Mouse (Mus musculus) spleen, postnatal 14 days (tissue): Measurements from ENCODE around the gene Batf2.
A peak's percentile ranks its signal among the peaks of the same experiment; 100 is the strongest.
"Not testable (repeated sequence)": the region's sequence is repeated elsewhere in the genome, so short reads cannot be mapped to it uniquely, and the experiment has no call there.

Source experiments
- DNase-seq, 2 experiments: peaks; one replicate each; pipeline ENCODE4 v3.0.0; 2021 to 2022; ENCODE audit warnings: low spot score in 2 of 2

Gene Batf2

GRCm38 (mm10) chr19:6140678-6141393 lies at the start of gene Batf2:
Batf2 (plus strand) TSS chr19:6140983.
- DNase-seq = peak; percentile 82 to 89

GRCm38 (mm10) chr19:6094119-6094518 lies 46.7 kb upstream of the Batf2 start, which contains the start of gene AC131692.1:
AC131692.1 (plus strand) TSS chr19:6094419.
- no peak for DNase-seq

- DNase-seq = no peak
These were observed 42.9 kb upstream of the Batf2 start for GRCm38 (mm10) chr19:6097847-6098246.

GRCm38 (mm10) chr19:6101186-6101585 lies 39.6 kb upstream of the Batf2 start:
- DNase-seq = no peak

DNA sequence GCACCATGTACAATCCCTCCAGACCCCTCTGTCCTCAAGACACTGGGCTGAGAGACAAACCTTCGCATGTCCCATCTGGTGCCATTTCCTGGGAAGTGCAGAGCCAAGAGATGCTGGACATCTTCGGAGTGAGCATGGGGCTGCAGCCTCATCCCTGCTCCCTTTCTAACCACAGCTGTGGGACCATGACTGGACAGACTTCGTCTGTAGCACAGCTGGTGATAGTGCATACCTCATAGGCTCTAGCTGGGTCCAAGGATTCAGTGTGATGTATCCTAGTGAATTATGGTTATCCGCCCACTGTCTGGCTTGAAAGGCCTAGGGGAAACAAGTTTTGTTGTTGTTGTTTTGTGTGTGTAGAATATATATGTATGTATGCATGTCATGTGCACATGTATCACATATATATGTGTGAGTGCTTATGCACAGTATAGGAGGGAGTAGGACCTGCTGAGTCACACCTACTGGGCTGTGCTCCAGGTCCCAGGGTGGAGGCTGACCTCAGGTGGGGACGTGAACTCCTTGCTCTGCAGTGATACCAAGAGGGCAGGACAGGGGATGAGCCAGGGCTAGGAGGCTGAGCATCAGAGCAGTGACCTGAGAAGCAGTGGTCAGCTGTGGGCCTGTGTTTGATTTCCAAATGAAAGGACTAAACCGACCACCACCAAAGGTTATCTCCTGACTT lies 38.5 kb upstream of the Batf2 start:
- DNase-seq = peak; percentile 72 to 74

DNA sequence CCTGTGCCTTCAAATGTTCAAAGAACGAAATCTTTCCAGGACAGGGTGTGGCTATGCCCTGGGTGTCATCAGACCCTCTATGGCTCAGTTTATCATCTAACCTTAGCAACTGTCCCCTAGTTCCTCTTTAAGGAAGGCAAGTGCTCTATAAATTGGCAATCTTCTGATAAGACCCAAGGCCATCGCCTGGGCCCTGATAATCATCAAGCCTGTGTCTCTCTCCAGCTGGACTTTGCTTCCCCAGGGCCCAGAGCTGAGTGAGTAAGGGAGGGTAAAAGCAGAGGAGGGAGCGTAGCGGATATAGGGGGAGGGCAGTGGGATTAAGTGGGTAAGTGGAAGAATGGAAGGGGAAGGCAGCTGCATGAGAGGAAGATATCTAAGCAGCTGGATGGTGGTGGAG lies 36.3 kb upstream of the Batf2 start:
- no peak for DNase-seq

DNA sequence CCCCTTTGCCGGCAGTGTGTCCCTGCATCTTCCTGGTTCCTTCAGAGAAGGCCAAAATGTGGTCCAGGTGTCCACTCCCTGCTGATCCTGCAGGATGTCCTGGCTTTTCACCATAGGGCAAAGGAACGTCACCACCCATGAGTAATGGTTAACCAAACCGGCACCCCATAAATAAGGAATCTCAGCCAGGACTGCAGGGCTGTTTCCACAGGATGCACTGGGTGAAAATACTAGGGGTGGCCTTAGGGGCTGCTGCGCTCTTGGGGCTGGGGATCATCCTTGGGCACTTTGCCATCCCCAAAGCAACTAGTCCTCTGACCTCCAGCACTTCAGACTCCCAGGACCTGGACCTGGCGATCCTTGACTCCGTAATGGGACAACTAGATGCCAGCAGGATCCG lies 35.2 kb upstream of the Batf2 start, which contains the start of gene Naaladl1:
TSS of gene Naaladl1 (plus strand) at position 197 of the 400 bp plus-strand sequence.
- no peak for DNase-seq

GRCm38 (mm10) chr19:6113116-6113515 lies 27.7 kb upstream of the Batf2 start:
- DNase-seq = no peak

DNA sequence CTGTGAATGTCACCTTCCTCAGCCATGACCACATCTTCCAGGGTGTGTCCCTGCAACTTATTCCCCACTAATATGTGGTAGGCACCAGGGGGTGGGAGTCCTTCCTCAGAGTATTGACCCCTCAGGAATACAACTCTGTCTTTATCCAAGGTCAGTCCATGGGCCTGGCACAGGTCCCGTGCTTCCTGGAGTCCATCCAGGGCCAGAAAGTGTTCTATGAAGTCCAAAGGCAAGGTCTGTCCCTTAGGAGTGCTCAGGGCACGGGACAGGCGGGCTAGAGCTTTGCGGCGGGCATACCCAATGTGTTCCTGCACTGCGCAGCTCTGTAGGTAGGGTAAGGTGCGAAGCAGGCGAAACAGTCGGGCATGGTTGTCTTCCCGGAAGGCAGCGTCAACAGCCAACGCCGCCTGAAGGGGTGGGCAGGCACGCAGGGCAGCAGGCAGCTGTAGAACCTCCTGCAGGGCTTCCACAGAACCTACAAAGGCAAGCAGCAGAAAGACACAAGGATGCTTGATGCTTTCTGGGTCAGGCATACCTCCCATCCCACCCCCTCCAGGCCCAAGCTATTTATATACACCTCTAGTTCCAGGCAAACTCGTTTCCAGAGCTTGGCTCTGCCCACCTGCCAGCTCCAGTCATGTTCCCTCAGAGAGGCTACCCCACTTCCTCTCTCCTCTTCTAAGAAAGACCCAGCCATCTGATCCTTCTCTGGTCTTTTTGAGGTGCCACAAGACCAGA lies 24.5 kb upstream of the Batf2 start:
- no peak for DNase-seq

DNA sequence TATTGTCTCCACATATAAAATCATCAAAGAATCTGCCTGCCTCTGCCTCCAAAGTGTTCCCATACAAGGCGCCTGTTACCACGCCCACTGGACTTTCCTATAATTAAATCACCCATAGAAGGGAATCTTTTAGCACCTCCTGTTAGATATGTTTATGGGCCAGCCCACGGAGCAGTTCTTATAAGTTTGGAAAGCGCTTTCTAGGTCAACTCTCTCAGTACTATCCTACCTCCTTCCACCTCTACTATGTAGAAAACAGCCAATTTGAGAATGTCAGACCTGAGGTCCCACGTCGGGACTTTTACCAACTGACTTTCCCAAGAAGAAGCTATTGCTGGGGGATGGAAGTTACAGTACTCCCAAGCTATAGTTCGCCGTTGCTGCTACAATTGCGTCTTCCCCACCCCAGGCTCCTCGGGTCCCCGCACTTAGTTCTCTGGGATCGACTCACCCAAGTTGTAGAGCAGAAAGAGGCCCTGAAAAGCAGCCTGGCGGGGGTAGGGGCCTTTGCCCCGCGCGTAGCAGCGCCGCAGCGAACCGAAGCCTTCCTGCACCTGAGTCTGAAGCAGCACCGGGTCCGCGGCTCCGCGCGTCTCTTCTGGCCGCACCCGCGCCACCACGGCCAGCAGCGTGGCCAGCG lies 23.3 kb upstream of the Batf2 start:
- DNase-seq = no peak

DNA sequence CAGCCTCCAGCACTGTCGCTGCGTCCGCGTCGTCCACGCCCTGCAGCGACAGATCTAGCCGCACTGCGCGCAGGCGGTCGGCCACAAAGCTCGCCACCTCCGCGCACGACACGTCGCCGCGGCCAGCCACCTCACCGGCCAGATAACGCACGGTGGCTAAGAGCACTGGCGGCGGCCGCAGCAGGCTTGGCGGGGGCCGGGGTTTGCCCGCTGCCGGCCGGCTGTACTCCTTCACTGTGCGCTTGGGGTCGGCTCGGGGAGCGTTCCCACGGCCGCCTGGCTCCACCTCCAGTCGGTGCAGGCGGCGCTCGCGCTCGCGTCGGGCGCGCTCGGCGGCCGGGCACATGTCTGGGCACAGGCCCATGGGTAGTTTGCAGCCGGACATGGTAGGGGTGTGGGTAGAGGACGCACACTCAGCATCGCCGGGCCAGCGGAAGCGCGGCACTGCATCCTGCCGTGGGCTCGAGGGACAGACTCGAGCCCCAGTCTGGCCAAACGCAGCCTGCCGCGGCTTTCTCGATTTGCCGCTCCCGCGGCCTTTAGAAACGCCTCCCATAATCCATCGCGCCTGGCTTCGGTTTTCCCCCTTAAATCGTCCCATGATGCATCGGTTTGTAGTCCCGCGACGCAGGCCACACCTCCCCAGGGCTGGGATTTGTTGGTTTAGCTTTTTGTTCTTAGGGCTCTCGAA lies 22.7 kb upstream of the Batf2 start, which contains the start of gene Sac3d1:
TSS of gene Sac3d1 (minus strand) at position 665 of the 691 bp plus-strand sequence.
- peak; percentile 76 to 80 for DNase-seq

DNA sequence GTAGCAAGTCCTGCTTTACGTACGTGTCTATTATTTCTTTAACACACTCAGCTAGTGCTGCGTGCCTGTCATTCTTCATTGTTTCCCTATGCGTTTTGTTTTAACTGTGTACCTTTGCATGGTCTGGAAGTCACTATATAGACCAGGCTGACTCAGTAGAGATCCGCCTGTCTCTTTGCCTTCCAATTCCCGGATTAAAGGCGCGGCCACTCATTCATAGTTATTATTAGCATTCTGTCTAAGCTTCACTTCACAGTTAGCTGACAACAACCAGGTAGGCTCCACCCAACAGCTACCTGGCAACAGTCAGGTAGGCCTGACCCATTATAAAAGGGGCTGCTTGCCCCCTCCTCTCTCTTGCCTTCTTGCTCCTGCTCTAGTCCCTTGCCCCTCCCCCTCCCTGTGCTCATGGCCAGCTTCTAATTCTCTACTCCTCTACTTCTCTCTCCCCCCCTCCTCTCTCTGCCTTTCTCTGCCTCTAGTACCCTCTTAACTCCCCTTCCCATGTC lies 22.1 kb upstream of the Batf2 start:
- DNase-seq = no peak

GRCm38 (mm10) chr19:6121761-6122160 lies 19.0 kb upstream of the Batf2 start:
- no peak for DNase-seq

DNA sequence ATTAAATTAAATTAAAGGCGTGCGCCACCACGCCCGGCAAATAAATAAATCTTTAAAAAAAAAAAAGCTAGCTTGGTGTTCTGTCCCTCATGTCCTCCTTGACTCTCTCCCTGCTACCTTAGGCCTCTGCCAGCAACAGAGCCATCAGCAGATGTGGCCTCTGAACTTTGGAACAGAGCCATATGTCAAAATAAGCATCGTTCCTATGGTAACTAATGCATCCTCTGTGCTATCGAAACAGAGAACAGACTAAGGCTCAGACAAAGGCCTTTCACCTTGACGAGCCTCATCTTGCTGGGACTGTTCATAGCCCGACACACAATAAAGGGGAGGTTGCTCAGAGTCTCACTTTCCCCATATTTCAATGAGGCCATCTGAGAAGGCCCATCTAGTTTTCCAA lies 17.5 kb upstream of the Batf2 start:
- no peak for DNase-seq

DNA sequence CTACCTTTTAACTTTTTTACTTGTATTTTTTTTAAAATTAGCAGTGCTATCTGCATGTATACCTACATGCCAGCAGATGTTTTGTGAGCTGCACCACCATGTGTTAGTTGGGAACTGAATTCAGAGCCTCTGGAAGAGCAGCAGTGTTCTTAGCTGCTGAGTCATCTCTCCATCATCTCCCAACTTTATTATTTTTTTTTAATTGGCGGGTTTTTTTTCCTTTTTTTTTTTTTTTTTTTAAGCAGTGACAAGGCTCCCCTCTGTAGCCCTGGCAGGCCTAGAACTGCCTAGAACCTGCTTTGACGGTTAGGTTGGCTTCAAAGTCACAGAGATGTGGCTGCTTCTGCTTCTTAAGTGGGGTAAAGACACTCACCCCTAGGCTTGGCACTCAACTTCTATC lies 15.9 kb upstream of the Batf2 start:
- no peak for DNase-seq

DNA sequence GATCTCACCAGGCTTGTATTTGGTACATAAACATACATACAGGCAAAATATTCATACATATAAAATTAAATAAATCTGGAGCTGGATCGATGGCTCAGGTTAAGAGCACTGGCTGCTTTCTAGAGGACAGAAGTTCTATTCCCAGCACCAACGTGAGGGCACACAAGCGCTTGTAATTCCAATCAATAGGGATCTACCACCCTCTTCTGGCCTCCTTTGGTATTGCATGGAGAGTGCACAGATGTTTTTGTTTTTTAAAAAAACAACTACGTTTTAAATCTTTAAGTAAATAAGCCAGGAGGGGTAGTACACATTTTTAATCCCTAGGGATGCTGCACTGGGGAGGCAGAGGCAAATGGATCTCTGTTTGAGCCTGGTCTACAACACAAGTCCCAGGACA lies 14.5 kb upstream of the Batf2 start:
- peak in 1 of 2 experiments; percentile 69 for DNase-seq

GRCm38 (mm10) chr19:6126789-6127580 lies 13.8 kb upstream of the Batf2 start:
- DNase-seq = no peak

GRCm38 (mm10) chr19:6127760-6128341 lies 12.9 kb upstream of the Batf2 start, which contains the start of gene Snx15:
Snx15 (minus strand) TSS chr19:6128304.
- peak; percentile 90 to 93 for DNase-seq

- not testable (repeated sequence) for DNase-seq
These were observed 10.2 kb upstream of the Batf2 start for GRCm38 (mm10) chr19:6130414-6131128.
